Mouse (Mus musculus) inflammation-experienced regulatory T-cells (primary cell): ENCODE results near the gene Olfr78. TPM values are rescaled to one million over a fixed set of nuclear protein-coding genes. Genes with fewer than 3 reads are reported as not detected.

Experiments
- polyA plus RNA-seq, 2 experiments: library from polyadenylated mRNA; unstranded; fragments of 100-300 nt; shearing (Covaris generic); gene quantifications; one replicate each; pipeline ENCODE4 v1.2.1; 2017

Olfr78 gene
- polyA plus RNA-seq: not detected

GRCm38 (mm10) chr7:102759266-102759665 lies at the start of gene Olfr78, which contains the start of gene Olfr560:
Gene Olfr78 (minus strand): TSS chr7:102759471.
Gene Olfr560 (minus strand): TSS chr7:102759366.

GRCm38 (mm10) chr7:102803180-102803579 lies 43.9 kb upstream of the Olfr78 start, which contains the start of gene Olfr564:
Gene Olfr564 (plus strand): TSS chr7:102803480.

GRCm38 (mm10) chr7:102770921-102771320 lies 11.7 kb upstream of the Olfr78 start, which contains the start of gene Olfr561:
Gene Olfr561 (plus strand): TSS chr7:102771221.

GRCm38 (mm10) chr7:102727391-102727790 lies 31.9 kb downstream of the Olfr78 start, which contains the start of gene Olfr559:
Gene Olfr559 (minus strand): TSS chr7:102727491.

GRCm38 (mm10) chr7:102718970-102719369 lies 40.3 kb downstream of the Olfr78 start, which contains the start of gene Olfr33:
Gene Olfr33 (minus strand): TSS chr7:102719070.

GRCm38 (mm10) chr7:102701915-102702314 lies 57.4 kb downstream of the Olfr78 start, which contains the start of gene Olfr558:
Gene Olfr558 (plus strand): TSS chr7:102702215.

GRCm38 (mm10) chr7:102695358-102696125 lies 63.7 kb downstream of the Olfr78 start, which contains the start of gene Olfr557:
Gene Olfr557 (plus strand): TSS chr7:102695910.

Other genes starting within 250 kb of the Olfr78 start
- not detected for gene Olfr547, start 224.7 kb downstream of the Olfr78 start, polyA plus RNA-seq
- gene Olfr548-ps1, start 218.6 kb downstream of the Olfr78 start, polyA plus RNA-seq: not detected
- under 1 TPM in 1 of 2 experiments, not detected in 1; 0.69 TPM for gene Olfr549, start 209.6 kb downstream of the Olfr78 start, polyA plus RNA-seq
- gene Trim21, start 194.0 kb downstream of the Olfr78 start, polyA plus RNA-seq: 10 to 100 TPM; 96.3 to 99.0 TPM
- not detected for gene Olfr550, start 188.0 kb downstream of the Olfr78 start, polyA plus RNA-seq
- gene Olfr551, start 167.6 kb downstream of the Olfr78 start, polyA plus RNA-seq: not detected
- not detected for gene Olfr552, start 161.7 kb downstream of the Olfr78 start, polyA plus RNA-seq
- gene Olfr553, start 141.3 kb downstream of the Olfr78 start, polyA plus RNA-seq: not detected
- 1 to 10 TPM in 1 of 2 experiments, under 1 TPM in 1; 0.71 to 1.7 TPM for gene Olfr554, start 121.0 kb downstream of the Olfr78 start, polyA plus RNA-seq
- not detected for gene Olfr555, start 100.6 kb downstream of the Olfr78 start, polyA plus RNA-seq
- under 1 TPM in 1 of 2 experiments, not detected in 1; 0.30 TPM for gene Olfr556, start 94.6 kb downstream of the Olfr78 start, polyA plus RNA-seq
- gene Trim68, start 72.1 kb downstream of the Olfr78 start, polyA plus RNA-seq: 10 to 100 TPM; 12.4 to 17.0 TPM
- under 1 TPM in 1 of 2 experiments, not detected in 1; 0.24 TPM for gene Olfr557, start 63.6 kb downstream of the Olfr78 start, polyA plus RNA-seq
- gene Olfr558, start 57.3 kb downstream of the Olfr78 start, polyA plus RNA-seq: not detected
- gene Olfr33, start 40.4 kb downstream of the Olfr78 start, polyA plus RNA-seq: not detected
- gene Olfr559, start 32.0 kb downstream of the Olfr78 start, polyA plus RNA-seq: 1 to 10 TPM in 1 of 2 experiments, not detected in 1; 1.5 TPM
- not detected for gene Olfr560, start 105 bp downstream of the Olfr78 start, polyA plus RNA-seq
- gene Olfr561, start 11.8 kb upstream of the Olfr78 start, polyA plus RNA-seq: not detected
- gene Olfr564, start 44.0 kb upstream of the Olfr78 start, polyA plus RNA-seq: under 1 TPM in 1 of 2 experiments, not detected in 1; 0.49 TPM
- gene Olfr566, start 99.3 kb upstream of the Olfr78 start, polyA plus RNA-seq: not detected
- under 1 TPM in 1 of 2 experiments, not detected in 1; 0.91 TPM for gene Olfr568, start 117.7 kb upstream of the Olfr78 start, polyA plus RNA-seq
- under 1 TPM in 1 of 2 experiments, not detected in 1; 0.05 TPM for gene Olfr569, start 131.4 kb upstream of the Olfr78 start, polyA plus RNA-seq
- gene Olfr570, start 135.1 kb upstream of the Olfr78 start, polyA plus RNA-seq: not detected
- gene Olfr571, start 158.1 kb upstream of the Olfr78 start, polyA plus RNA-seq: under 1 TPM in 1 of 2 experiments, not detected in 1; 0.07 TPM
- gene Olfr572, start 164.9 kb upstream of the Olfr78 start, polyA plus RNA-seq: not detected
- under 1 TPM in 1 of 2 experiments, not detected in 1; 0.48 TPM for gene Olfr573-ps1, start 183.1 kb upstream of the Olfr78 start, polyA plus RNA-seq
- gene Olfr574, start 189.0 kb upstream of the Olfr78 start, polyA plus RNA-seq: not detected
- gene Olfr575, start 199.3 kb upstream of the Olfr78 start, polyA plus RNA-seq: not detected
- gene Olfr576, start 203.2 kb upstream of the Olfr78 start, polyA plus RNA-seq: under 1 TPM in 1 of 2 experiments, not detected in 1; 0.13 TPM
- under 1 TPM; 0.22 to 0.67 TPM for gene Olfr577, start 216.5 kb upstream of the Olfr78 start, polyA plus RNA-seq
- not detected for gene Olfr578, start 229.9 kb upstream of the Olfr78 start, polyA plus RNA-seq